Mouse (Mus musculus) heart, postnatal 14 days (tissue): ENCODE data around the gene Efhd1. TPM values are rescaled to one million over a fixed set of nuclear protein-coding genes. Genes with fewer than 3 reads are reported as not detected.

Source experiments
- DNase-seq, 2 experiments: peaks; one replicate each; pipeline ENCODE4 v3.0.0; 2021 to 2022
- intact Hi-C: fragments of 180-260 bp; cut with DNase I; formaldehyde crosslinking; loops from one replicate; pipeline ENCODE4 v1.15.1; 2025
- total RNA-seq, 2 experiments: library from RNA; stranded (reverse); gene quantifications; 2 replicates each; pipeline ENCODE4 v1.2.3; 2021

Efhd1 gene
- total RNA-seq, 2 experiments from 2014 or later, result 4.2 to 4.6 TPM

DNA sequence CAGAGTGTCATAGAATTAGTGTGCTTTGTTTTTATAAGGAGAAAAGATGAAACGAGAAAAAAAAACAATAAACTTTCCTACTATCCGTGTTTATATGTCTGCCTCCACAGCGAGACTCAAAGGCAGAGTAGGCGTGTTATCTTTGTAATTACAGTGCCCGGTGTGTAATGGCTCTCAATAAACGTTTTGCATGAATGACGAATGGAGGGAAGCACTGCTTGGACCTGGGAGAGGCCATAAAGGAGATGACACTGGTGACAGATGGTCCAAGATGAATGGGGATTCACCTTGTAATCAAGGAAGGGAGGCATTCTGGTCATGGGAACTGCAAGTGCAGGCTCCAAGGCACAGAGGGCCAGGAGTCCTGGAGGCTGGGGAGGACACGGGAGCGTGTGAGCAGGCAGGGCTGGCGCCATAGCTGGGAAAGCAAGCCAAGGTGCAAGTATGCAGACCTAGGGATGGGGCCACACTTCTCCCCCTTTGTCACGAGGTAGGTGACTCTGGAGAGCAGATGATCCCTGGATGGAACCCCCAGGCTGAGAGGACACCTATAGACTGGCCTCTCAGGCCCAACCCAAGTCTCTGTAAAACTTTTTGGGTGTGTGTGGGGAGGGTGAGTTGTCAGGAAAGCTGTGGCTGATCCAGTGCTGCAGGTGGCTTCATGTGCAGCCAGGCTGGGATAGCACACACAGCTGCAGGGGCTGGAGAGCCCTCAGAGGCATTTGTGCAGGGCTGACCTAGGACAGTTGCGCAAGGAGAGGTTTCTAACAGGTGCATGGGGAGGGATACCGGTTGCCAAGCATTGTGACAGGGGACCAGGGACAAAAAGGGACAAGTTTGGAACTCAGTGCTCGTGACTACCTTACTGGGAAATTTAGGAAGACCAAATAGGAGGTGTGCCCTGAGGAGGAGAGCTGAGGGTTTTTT is 36.5 kb downstream of the Efhd1 start:
- DNase-seq, result no peak
- intact Hi-C loops, result no loop called here

DNA sequence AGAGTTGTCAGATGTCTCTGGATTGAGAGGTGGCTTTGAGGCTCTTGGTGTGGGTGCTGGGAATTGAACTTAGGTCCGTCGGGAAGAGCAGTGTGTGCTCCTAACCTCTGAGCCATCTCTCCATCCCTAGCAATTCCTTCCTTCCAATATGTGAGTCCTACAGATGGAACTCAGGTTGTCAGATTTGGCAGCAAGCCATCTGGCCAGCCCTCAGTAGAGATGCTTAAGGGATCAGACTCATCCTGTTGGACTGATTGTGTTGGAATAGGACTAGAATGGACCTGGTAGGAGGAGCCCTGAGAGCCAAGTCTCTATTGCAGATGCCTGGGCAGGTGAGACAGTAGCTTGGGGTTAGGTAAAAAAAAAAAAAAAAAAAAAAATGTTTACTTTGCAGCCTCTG is 37.8 kb downstream of the Efhd1 start:
- no peak for DNase-seq
- intact Hi-C loops, result no loop called here

DNA sequence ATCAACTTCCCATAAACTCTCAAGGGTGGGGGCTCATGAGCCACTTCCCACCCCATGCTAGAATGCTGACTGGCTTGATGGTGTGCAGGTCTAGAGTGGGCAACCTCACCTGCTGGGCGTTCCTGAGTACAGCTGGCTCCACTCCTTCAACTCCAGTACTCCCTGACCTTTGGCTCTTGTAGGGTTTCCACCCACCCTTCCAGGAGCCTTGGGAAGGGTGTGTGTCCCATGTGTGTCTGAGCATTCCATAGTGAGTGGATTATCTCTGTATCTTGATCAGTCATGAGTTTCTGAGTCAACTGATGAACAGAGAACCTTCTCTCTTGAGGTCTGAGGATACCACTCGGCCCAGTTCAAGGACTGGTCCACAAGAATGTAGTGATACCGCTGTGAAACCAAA is 44.8 kb downstream of the Efhd1 start:
- no peak for DNase-seq
- intact Hi-C loops, result no loop called here

DNA sequence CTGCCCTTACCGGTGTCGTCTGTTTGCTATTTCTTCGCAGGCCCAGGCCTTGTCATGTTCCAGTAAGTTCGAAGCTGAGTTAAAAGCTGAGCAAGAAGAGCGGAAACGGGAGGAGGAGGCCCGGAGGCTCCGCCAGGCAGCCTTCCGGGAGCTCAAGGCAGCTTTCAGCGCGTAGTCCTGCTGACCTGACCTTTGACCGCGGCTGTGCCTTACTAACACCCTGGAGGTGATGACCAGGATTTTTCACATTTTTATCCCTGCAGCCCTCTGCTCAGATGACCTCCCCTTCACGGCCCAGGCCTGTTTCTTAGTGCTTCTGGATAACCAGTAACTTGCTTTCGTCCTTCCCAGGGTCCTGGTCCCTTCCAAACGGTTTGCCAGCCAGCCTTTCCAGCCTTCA is 45.5 kb downstream of the Efhd1 start:
- intact Hi-C loops, result no loop called here
- DNase-seq, result no peak

DNA sequence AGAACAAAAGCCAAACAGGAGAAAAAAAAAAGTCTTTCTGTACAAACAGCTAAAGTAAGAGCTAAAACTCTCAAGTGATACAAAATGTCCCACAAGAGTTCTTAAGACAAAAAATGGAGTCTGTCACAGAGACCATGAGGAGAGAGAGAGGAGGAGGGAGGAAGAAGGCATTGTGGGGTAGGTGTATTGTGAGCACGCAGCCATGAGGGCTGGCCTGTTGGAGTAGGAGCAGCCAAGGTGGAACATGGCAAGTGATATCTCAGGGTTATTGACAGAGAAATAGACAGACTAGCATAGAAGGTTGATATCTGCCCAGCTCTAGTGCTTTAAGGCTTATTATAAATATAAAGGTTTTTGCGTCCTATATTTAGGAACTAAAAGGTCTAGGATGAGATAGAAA is 48.5 kb downstream of the Efhd1 start:
- no peak for DNase-seq
- intact Hi-C loops, result no loop called here

DNA sequence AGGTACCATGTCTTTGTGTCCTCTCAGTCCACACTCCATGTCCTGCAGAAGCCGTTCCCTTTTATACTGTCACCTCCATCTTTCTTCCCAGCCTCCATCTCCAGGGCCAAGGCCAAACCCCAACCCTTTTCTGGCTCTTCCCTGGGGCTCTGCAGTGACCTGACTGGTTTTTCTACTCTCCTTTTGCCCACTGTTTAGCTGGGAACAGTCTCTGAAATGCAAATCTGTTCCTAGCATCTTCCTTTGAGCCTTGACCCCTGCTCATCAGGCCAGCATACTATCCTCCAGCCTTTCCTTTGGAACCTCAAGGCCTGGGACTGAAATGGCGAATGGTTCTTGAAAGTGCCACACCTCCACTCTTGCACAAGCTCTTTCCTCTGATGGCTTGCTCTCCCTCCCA is 49.0 kb downstream of the Efhd1 start:
- intact Hi-C loops, result no loop called here

DNA sequence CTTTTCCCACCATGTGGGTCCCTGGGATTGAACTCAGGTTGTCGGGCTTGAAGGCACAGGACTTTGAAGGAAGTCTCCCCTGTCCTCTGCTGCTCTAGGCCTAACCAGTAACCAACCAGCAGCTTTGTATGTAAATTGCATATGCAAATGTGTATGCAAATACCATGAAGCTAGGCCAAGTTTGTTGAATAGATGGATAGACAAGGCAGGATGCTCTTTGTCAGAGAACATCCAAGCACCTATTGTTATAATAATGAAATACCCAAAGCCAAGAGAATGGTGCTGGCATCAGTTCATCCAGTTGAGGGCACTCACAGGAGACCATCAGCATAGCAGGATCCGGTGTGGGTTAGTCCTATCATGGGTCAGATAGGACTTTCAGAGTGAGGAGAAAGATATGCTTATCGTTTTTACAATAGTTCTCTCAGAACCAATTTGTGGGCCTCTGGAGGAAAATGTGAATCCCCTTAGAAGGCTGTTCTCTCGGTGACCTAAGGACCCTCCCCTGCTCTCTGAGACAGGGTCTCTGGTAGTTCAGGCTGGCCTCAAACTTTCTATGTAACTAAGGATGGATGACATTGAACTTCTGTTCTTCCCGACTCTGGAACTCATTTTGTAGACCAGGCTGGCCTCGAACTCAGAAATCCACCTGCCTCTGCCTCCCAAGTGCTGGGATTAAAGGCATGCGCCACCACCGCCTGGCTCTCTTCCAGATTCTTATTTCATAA is 49.8 kb downstream of the Efhd1 start:
- DNase-seq, result no peak
- intact Hi-C loops, result no loop called here

More for the DNA sequence above, 49.0 kb downstream of the Efhd1 start:
- DNase-seq, result no peak

DNA sequence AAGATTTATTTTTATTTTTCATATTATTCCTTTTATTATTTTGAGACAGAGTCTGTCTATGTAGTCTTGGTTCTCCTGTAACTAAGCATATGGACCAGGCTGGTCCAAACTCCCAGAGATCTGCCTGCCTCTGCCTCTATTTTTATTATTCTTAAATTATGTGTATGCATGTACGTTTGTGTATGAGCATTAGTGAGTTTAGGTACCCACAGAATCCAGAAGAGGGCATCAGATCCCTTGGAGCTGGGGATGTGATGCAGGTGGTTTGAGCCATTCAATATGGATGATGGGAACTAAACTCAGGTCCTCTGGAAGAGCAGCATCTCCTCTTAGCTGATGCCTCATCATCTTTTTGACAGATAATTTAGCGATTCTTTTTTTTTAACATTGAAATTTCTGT is 51.3 kb downstream of the Efhd1 start:
- intact Hi-C loops, result no loop called here
- no peak for DNase-seq

DNA sequence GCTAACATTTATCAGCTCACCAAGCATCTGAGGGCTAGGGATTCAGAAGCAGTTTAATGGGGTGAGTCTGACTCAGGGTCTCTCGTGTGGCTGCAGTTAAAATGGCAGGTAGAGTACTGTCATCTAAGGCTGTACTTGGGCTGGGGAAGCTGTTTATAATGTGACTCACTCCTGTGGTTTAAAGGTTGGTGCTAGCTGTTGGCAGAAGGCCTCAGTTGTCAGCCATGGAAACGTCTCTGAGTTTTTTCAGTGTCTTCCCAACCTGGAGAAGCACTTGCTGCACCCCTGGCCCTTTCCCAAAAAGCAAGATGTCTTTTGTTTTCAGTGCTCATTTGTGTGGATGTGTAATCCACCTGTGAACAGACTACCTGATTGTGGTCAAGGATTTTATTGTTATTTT is 51.7 kb downstream of the Efhd1 start:
- intact Hi-C loops, result no loop called here
- no peak for DNase-seq

DNA sequence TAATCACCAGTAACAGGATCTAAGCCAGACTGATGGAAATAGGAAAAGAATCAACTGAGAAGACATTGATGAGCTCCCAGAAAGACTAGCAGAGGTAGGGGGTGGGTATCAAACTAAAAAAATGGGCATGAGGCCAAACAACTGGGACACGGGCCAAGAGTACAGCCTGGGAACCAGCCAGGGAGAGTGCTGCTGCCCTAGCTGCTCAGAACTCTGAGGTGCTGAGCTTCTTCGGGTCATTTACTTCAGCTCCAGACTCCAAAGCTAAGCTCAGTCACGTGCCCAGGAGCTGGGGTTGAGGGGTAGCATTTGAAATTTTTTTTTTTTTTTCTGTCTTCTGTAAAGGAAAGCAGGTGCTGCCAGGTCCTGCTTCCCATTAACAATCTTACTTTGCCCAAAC is 52.5 kb downstream of the Efhd1 start:
- peak; percentile 12 to 28 for DNase-seq

DNA sequence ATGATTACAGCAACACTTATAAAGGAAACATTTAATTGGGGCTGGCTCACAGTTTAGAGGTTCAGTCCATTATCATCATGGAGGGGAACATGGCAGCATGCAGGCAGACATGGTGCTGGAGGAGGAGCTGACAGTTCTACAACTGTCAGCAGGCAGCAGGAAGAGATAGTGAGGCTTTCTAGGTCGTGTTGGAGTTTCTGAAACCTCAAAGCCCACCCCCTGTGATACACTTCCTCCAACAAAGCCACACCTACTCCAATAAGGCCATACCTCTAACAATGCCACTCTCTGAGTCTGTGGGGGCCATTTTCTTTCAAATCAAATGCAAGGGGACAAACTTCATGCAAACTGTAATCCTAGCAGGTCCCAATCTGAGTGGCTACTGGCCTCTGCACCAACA is 56.9 kb downstream of the Efhd1 start:
- intact Hi-C loops, result no loop called here

More for the DNA sequence above, 52.5 kb downstream of the Efhd1 start:
- intact Hi-C loops, result no loop called here

DNA sequence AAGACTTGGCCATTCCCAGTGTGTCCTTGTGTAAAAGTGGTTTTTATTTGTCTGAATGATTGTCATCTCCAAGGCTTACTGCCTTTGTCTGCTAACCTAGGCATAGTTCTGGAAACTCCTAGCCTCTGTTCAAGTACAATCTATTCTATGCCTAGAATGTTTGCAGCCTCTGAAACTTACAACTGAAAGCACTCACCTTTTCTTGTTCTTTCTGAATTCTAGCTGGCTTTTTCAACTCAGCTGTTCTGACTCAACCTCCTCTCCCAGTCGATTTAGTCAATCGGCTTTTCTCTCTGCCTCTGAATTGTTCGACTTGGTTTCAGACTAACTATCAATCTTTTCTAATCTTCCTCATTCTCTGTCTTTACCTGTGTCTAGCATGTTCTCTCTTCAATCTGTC is 58.6 kb downstream of the Efhd1 start:
- intact Hi-C loops, result no loop called here
- DNase-seq, result no peak

More for the DNA sequence above, 56.9 kb downstream of the Efhd1 start:
- DNase-seq, result no peak

DNA sequence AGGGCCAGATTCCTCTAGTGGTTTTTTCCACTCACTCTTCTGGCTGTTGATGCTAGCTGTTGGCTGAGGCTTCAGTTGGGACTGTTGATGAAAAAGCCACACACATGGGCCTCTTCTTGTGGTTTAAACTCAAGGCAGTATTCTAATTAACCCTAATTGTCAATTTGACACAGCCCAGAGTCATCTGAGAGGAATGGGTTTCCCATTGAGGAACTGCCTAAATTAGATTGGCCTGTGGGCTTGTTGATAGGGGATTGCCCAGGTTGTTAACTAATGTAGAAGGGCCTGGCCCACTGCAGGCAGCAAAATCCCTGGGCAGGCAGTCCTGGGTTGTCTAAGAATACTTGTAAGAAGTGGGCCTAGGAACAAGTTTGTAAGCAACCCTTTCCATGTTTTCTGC is 60.5 kb downstream of the Efhd1 start:
- no peak for DNase-seq
- intact Hi-C loops, result no loop called here

DNA sequence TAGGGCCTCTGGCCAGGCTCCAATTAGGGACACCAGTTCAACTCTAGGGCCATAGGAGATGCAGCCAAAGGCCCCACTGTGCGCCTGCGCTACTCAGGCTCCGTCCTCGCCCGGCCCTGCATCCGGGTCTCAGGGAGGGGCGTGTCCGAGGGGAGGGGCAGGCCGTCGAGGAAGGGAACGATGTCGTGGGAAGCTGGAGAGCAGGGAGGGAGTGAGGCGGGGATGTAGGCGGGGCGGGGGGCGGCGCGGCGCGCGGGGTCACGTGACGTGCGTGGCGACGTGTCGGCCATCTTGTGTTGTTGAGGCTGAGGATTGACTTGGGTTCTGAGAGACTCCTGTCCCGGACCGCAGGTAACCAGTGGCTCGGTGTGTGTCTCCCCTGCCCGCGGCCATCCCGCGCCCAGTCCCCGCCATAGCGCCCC is 62.6 kb downstream of the Efhd1 start, which contains the start of gene Gigyf2:
Gene Gigyf2, plus strand, starts transcription at position 257 of the 422 bp plus-strand sequence.
- DNase-seq, result peak; percentile 96 to 98
- intact Hi-C loops, result no loop called here

DNA sequence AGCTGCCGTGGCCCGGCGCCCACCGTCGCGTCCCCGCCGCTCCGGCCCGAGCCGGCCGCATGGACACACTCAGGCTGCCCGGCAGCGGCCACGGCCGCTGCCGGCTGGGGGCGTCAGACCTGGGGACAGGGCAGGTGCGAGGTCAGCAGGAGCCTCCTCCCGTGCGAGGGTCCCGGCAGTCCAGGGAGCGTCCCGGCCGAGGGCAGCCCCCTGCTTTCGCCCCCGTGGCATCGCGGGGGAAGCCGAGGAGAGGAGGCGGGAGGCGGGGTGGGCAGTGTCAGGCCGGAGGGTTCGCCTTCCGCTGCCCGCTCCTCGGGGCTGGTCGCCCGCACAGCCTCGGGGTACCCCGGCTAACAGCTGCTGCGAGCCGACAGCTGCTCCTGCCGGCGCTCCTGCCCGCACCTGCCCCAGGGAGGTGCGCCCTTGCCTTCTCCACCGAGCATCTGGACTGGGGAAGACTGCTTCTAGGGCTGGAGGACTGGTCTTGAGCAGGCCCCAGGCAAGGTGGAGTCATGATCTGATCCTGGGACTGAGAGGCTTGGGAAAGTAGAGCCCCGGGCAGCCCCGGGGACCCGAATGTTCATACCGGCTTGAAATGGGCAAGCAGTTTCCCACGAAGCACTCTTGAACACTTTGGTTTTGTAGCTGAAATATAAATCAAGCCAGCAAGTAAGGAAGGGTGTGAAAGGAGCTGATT is 63.1 kb downstream of the Efhd1 start:
- peak in 1 of 2 experiments; percentile 54 for DNase-seq
- intact Hi-C loops, result no loop called here

DNA sequence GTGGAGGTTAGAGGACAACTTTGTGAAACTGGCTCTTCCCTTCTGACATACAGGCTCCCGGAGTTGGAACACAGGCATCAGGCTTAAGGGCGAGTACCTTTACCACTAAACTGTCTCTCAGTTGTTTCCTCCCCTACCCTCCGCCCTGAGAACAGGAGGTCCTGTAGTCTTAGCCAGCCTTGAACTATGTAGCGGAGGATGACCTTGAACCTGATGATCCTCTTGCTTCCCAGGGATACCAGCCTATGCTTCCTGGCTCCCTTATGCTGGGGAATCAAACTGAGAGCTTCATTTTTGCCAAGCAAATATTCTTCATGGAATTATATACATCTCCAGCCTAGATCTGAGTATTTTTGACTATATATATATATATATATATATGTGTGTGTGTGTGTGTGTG is 67.6 kb downstream of the Efhd1 start:
- intact Hi-C loops, result no loop called here
- no peak for DNase-seq

DNA sequence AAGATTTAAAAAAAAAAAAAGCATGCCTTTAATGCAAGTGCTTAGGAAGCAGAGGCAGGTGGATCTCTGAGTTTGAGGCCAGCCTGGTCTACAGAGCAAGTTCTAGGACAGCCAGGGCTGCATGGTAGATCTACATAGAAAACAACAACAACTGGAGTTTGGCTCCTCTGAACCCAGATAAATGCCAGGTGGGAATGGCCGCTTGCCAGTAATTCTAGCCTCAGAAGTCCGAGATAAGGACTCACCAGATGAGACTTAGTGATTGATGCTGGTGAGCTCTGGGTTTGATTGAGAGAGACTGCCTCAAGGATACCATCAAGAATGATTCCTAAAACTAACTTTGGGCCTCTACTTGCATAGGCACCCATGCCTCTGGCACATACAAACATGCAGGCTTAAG is 86.4 kb downstream of the Efhd1 start:
- no peak for DNase-seq
- intact Hi-C loops, result no loop called here

DNA sequence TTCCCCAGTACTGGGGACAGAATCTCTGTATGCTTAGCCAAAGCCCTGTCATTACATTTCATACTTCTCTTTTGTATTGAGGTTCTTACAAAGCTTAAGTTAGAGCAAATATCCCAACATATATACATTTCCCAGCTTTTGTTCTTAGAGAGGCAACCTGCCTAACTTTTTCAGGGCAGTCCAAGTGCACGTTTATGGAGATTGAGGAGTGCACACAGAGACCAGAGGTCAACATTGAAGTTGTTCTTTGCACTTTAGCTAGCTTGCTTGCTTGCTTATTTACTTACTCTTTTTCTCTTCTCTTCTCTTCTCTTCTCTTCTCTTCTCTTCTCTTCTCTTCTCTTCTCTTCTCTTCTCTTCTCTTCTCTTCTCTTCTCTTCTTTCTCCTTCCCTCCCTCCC is 96.1 kb downstream of the Efhd1 start:
- no peak for DNase-seq
- intact Hi-C loops, result loop anchor here (5.0 kb wide), 1 partner anchor 113 kb away; no protein-coding TSS in a partner anchor
